Mouse (Mus musculus) bone marrow, adult 2 months (tissue): ENCODE results near the gene Fndc8. TPM values are rescaled to one million over a fixed set of nuclear protein-coding genes. Genes with fewer than 3 reads are reported as not detected.

Experiments
- H3K27ac ChIP-seq: fragments of 200-500 bp; 2 replicates; pipeline ENCODE4 v1.5.1; 2012; ENCODE audit warnings: low read depth, mild to moderate bottlenecking, control low read depth, inconsistent platforms, low read length; ENCODE audit not compliant: control insufficient read depth, poor library complexity, insufficient read depth
- H3K4me1 ChIP-seq: fragments of 200-500 bp; 2 replicates; pipeline ENCODE4 v1.6.1; 2011; ENCODE audit warnings: low read length; ENCODE audit not compliant: control insufficient read depth, insufficient read depth
- H3K4me3 ChIP-seq: fragments of 200-500 bp; replicated peaks from 2 replicates; pipeline ENCODE3; 2011; ENCODE audit warnings: mild to moderate bottlenecking, low read depth, low read length, control low read depth; ENCODE audit not compliant: control insufficient read depth
- CTCF ChIP-seq: fragments of 200-500 bp; IDR thresholded peaks from 2 replicates; pipeline ENCODE4 v1.5.1; 2011; ENCODE audit warnings: low read length, control low read depth; ENCODE audit not compliant: control insufficient read depth, insufficient read depth
- POLR2A ChIP-seq: fragments of 200-500 bp; IDR thresholded peaks from 2 replicates; pipeline ENCODE4 v1.6.1; 2011; ENCODE audit warnings: low read depth, mild to moderate bottlenecking, control low read depth, low read length, borderline replicate concordance; ENCODE audit not compliant: control insufficient read depth
- WGBS: fragments of 180-500 bp; shearing (Covaris S2); methylation state at CpG from one replicate; pipeline ENCODE4 v1.1.7; 2018; 5-methylcytosine and 5-hydroxymethylcytosine counted together
- polyA plus RNA-seq: library from polyadenylated mRNA; stranded (reverse); fragments of >200 nt; gene quantifications from 2 replicates; pipeline ENCODE4 v1.2.4, GENCODE M21; 2011; ENCODE audit warnings: low replicate concordance; ENCODE audit not compliant: missing spikeins, insufficient read depth, insufficient read length

The Fndc8 gene
- polyA plus RNA-seq, 1 experiment = not detected

DNA sequence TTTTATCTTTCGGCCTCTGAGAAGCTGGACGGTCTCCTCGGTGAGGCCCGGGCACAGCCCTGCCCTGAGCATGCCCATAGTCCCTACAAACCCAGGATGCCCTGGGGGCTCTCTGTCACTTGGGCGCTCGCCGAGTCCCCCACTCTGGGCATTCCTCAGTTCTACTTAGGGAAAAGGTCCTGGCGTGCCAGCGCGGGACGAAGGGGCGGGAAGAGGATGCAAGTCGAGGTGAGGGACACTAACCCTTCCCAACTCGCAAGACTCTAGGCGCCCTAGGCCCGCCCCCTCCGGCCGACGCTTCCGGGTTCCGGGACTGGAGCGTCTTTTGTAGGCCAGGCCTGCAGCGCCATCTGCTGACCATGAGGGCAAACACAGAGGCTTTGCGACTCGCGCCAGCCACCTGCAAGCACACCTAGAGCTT, 1.6 kb upstream of the Fndc8 start, which contains the start of gene Rad51d:
Gene Rad51d, minus strand, starts transcription at position 273 of the 421 bp plus-strand sequence.
- peak within 1 kb of the TSS; percentile 78 for H3K27ac ChIP-seq
- no peaks in the 10 kb centered on the region for H3K4me1 ChIP-seq
- under 1% methylated on average over 26 of the region's 26 CpGs for WGBS
- H3K4me3 ChIP-seq = peak within 1 kb of the TSS; percentile 86
- TF ChIP-seq CTCF (peak; percentile 95), POLR2A (peak; percentile 79; the same call in 1 of the 2 replicates)

- TF ChIP-seq CTCF = no peak
- TF ChIP-seq POLR2A = no peak
- WGBS = 78% methylated on average over 10 of the region's 10 CpGs
- H3K4me1 ChIP-seq = no peaks in the 10 kb centered on the region
- no peak overlapping the region for H3K4me3 ChIP-seq
- no peak overlapping the region for H3K27ac ChIP-seq
Measured at GRCm38 (mm10) chr11:82897478-82897877, 5.6 kb downstream of the Fndc8 start.

DNA sequence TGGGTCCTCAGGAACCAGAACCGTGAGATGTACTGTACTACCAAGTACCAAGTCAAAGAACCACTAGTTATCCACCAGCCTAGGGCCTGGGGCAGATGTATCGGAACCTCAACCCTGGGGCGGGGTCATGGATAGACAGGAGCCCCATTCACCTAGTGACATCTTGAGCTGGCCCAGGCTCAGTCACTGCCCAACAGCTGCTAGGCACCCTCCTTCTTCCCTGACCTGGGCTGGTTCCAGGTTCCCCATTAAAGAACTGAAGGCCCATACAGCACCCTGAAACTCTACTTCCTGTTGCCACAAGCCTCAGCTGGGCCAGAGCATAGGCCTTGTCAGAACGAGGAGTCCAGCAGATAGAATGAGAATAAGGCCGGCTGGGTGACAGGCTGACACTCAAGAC, 7.8 kb downstream of the Fndc8 start:
- Histone ChIP-seq H3K4me3 (no peak overlapping the region), H3K4me1 (no peaks in the 10 kb centered on the region), H3K27ac (no peak overlapping the region)
- TF ChIP-seq CTCF (no peak), POLR2A (no peak)
- 77% methylated on average over 5 of the region's 5 CpGs for WGBS

DNA sequence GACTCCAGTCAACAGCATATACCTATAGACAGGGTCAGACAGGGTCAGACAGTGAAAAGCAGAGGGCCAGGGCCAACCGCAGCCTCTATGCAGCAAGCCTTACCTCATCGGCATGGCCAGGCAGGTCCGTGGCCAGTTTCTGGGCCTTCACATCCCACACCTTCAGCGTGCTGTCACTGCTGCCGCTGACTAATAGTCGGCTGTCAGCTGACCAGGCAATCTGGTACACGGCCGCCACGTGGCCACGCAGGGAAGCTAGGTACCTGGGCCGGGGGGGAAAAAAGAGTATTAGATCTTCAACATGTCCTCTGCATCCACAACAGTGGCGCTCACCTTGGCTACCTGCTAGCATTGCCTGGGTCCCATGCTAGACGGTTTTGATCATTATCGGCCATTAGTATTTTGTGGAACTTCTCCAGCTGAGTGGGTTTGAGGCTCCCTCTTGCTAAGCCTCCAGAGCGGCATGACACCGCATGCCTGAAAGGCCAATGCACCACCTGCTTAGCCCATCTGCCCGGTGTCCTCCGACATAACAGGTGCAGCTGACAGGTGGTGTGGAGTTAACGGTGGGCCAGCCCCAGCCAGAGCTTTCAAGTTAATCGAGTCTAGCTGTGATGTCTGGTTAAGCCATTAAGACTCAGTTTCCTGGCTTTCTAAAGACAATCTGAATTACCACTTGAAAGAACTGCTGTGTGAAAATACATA, 9.8 kb downstream of the Fndc8 start:
- 91% methylated on average over 20 of the region's 20 CpGs for WGBS
- no peaks in the 10 kb centered on the region for H3K4me1 ChIP-seq

GRCm38 (mm10) chr11:82904952-82905351, 13.0 kb downstream of the Fndc8 start:
- no peak overlapping the region for H3K4me3 ChIP-seq
- no peaks in the 10 kb centered on the region; the same call in 1 of the 2 replicates for H3K4me1 ChIP-seq
- no peak overlapping the region for H3K27ac ChIP-seq
- TF ChIP-seq POLR2A = no peak
- no peak for TF ChIP-seq CTCF
- WGBS = 52% methylated on average over 8 of the region's 8 CpGs

More for the DNA sequence above, 9.8 kb downstream of the Fndc8 start:
- no peak overlapping the region for H3K4me3 ChIP-seq
- no peak for TF ChIP-seq CTCF
- no peak for TF ChIP-seq POLR2A
- H3K27ac ChIP-seq = no peak overlapping the region

DNA sequence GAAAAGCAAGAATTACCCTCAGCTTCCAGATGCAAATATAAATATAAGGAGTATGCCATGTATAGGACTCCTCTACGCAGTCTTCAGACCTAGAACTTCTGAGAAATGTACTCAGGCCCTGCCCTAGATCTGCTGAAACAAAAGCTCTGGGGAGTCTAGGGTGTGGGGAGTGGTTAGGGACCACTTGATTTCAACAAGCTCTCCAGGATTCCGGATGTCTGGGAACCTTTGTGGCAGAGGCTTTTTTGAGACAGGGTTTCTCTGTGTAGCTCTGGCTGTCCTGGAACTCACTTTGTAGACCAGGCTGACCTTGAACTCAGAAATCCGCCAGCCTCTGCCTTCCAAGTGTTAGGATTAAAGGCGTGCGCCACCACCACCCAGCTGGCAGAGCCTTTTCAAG, 13.9 kb downstream of the Fndc8 start:
- Histone ChIP-seq H3K27ac (no peak overlapping the region), H3K4me3 (no peak overlapping the region), H3K4me1 (no peaks in the 10 kb centered on the region; the same call in 1 of the 2 replicates)
- 86% methylated on average over 5 of the region's 5 CpGs for WGBS
- no peak for TF ChIP-seq CTCF
- no peak for TF ChIP-seq POLR2A

GRCm38 (mm10) chr11:82907651-82908607, 16.0 kb downstream of the Fndc8 start, which contains the start of gene Nle1:
Gene Nle1, minus strand, starts transcription at chr11:82908411.
- Histone ChIP-seq H3K4me3 (peak within 1 kb of the TSS; percentile 91), H3K4me1 (no peaks in the 10 kb centered on the region; the same call in 1 of the 2 replicates), H3K27ac (no peak within 1 kb of the TSS)
- WGBS = 1% methylated on average over 73 of the region's 73 CpGs
- peak; percentile 89 for TF ChIP-seq CTCF
- TF ChIP-seq POLR2A = peak; percentile 32; the same call in 1 of the 2 replicates

GRCm38 (mm10) chr11:82908608-82908989, 16.7 kb downstream of the Fndc8 start:
- Histone ChIP-seq H3K4me3 (peak overlapping the region; percentile 27), H3K4me1 (no peaks in the 10 kb centered on the region; the same call in 1 of the 2 replicates), H3K27ac (no peak overlapping the region)
- 51% methylated on average over 10 of the region's 10 CpGs for WGBS
- TF ChIP-seq POLR2A (no peak), CTCF (no peak)
